In the genomic region with DNA sequence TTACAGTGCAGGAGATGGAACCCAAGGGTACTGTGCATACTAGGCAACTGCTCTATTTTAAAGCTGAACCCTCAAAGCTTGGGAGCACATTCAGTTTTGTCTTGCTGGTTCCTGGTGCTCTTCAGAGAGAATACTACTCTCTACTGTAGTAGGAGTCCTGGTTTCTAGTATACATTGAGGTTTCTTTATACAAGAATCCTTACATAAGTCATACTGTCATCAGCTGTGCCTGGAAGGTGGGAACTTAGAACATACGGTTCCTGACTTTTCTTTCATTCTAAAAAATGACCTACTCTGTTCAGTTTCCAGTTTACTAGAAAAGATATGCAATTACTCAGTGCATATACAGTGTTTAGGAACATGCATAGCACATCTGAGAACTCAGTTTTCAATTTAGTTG, we compare ENCODE assay signal across 18 mouse cellular contexts.
DNase-seq lines count a peak whose midpoint lies in the region; ATAC-seq lines count a peak whose summit lies in the region.
"Had no signal": no experiment of that assay in that cellular context is flagged by ENCODE, and none has a peak within 500 bp of the region (broad histone marks: within the 10 kb centered on the region; RNA-seq: fewer than 3 reads in every experiment).

No protein-coding gene starts in this region.

- no peak for DNase-seq in frontal cortex, postnatal 14 days (ENCODE audit: low spot score in 2 of 2)
- DNase-seq in brain, adult 2 months (ENCODE audit: low read depth, low spot score), result peak; percentile 24
- no peak for DNase-seq in heart, adult 8-10 months (ENCODE audit: low spot score)
- DNase-seq: adrenal gland, adult 2 months; adrenal gland, adult 8-10 months; adrenal gland, postnatal 10 days; adrenal gland, postnatal 14 days; adrenal gland, postnatal 25 days; adrenal gland, postnatal 36 days; B cell, adult 2 months; cerebellum, adult 11 months; cerebellum, adult 11-12 months; cerebellum, adult 18-20 months; cerebellum, adult 2 months had no signal

- peak; percentile 94 for ATAC-seq in frontal cortex, adult (ENCODE audit: low TSS enrichment)
- ATAC-seq: activated CD4-positive, CD25-positive, alpha-beta regulatory T cell, adult 4 months; CD4-positive, CD25-positive, alpha-beta regulatory T cell, adult 4 months; Patski had no signal
